Mouse (Mus musculus) embryonic stem cell, embryonic (primary cell): ENCODE measurements around the gene Pex26.

Experiments used
- CTCF ChIA-PET, 4 experiments: fragments of 300-600 bp in 2 of 4; fragments of 350-600 bp in 2 of 4; sonication (Branson Sonifier 250); formaldehyde crosslinking; loops; one replicate each; lab custom pipeline; 2022; ENCODE audit warnings: inconsistent platforms in 2 of 4; lab: Charles Lee
- POLR2A ChIA-PET, 4 experiments: fragments of 300-600 bp in 2 of 4; fragments of 350-600 bp in 2 of 4; sonication (Branson Sonifier 250); formaldehyde crosslinking; loops; one replicate each; lab custom pipeline; 2022; ENCODE audit warnings: antibody characterized with exemption in 4 of 4, inconsistent platforms in 1 of 4; lab: Charles Lee

The Pex26 gene

GRCm38 (mm10) chr6:121179846-121180245 is 3.6 kb upstream of the Pex26 start:
- POLR2A ChIA-PET: interaction anchor here in 1 of 4 experiments (0.7 kb wide), 1 partner anchor 68 kb away, joined by 3 read pairs; no protein-coding TSS in a partner anchor
- CTCF ChIA-PET: interaction anchor here in 3 of 4 experiments (0.6 to 2.1 kb wide), 4 partner anchors 11 to 357 kb away, joined by 3 to 6 read pairs (median 4); partner anchors contain the start of gene Atp6v1e1 (in 1 of the 3)

- CTCF ChIA-PET: interaction anchor here (0.5 to 2.9 kb wide), 39 partner anchors 9 to 580 kb away, joined by 3 to 32 read pairs (median 4); partner anchors contain the start of genes Mical3 (in 3 of the 4), Tuba8 (in 1 of the 4) and Usp18 (in 1 of the 4)
- POLR2A ChIA-PET: interaction anchor here in 3 of 4 experiments (0.6 to 3.1 kb wide), 28 partner anchors 9 to 1156 kb away, joined by 3 to 39 read pairs (median 4); partner anchors contain the start of genes Atp6v1e1 (in 1 of the 3), Bid (in 1 of the 3), Mical3 (in 1 of the 3) and Phc1 (in 1 of the 3)
These were observed 1.0 kb downstream of the Pex26 start for GRCm38 (mm10) chr6:121184198-121185140.

GRCm38 (mm10) chr6:121185232-121185631 is 1.8 kb downstream of the Pex26 start:
- ChIA-PET CTCF (interaction anchor here (0.5 to 2.9 kb wide), 27 partner anchors 9 to 472 kb away, joined by 3 to 32 read pairs (median 4); partner anchors contain the start of genes Mical3 (in 3 of the 4), Tuba8 (in 1 of the 4) and Usp18 (in 1 of the 4)), POLR2A (interaction anchor here (0.6 to 3.1 kb wide), 15 partner anchors 8 to 181 kb away, joined by 3 to 39 read pairs (median 3); partner anchors contain the start of gene Mical3 (in 1 of the 4))

DNA sequence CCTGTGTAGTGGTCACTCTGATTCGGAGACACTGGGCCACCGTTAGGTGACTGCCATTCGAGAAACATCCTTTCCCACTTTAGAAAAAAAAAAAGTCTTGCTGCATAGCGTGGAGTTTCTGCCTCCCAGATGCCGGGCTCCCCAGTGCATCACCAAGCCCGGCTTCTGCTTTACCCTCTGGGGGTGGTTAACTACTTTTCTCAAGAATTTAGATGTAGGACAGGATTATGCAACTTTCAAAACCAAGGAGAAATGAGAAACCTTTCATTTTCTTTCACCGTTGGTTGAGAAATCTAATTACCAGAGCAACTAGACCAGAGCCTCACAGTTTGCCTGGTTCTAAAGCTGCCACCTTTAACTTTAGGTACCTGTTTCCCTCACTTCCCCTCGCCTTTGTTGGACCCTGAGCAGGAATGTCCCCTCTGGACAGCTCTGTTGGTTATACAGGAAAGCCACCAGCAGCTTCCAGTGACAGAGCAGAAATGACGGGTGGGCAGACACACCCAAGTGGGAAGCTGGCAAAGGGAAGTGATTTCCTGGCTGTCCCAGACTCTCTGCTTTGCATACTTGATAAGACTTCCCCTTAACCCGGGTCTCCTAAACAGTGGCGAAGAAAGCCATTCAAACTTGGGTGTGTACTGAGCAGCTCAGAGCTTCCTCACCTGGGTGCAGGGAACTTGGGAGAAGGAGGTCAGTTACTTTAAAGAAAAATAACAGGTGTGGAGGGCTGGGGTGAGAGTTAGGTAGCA is 8.0 kb downstream of the Pex26 start:
- POLR2A ChIA-PET: interaction anchor here in 1 of 4 experiments (1.0 to 3.7 kb wide), 4 partner anchors 7 to 295 kb away, joined by 3 to 31 read pairs (median 6); partner anchors contain the start of gene Pex26
- CTCF ChIA-PET: interaction anchor here in 1 of 4 experiments (0.8 kb wide), 1 partner anchor 288 kb away, joined by 3 read pairs; no protein-coding TSS in a partner anchor

GRCm38 (mm10) chr6:121194061-121194955 is 10.8 kb downstream of the Pex26 start:
- ChIA-PET CTCF (interaction anchor here in 3 of 4 experiments (0.6 to 2.7 kb wide), 9 partner anchors 10 to 1354 kb away, joined by 3 to 32 read pairs (median 3); partner anchors contain the start of gene Pex26 (in 2 of the 3)), POLR2A (interaction anchor here in 3 of 4 experiments (0.6 to 4.0 kb wide), 48 partner anchors 8 to 1415 kb away, joined by 3 to 39 read pairs (median 4); partner anchors contain the start of genes Tuba8 (in 3 of the 3), Pex26 (in 2 of the 3) and Mical3 (in 1 of the 3))

GRCm38 (mm10) chr6:121194956-121195731 is 11.7 kb downstream of the Pex26 start:
- ChIA-PET POLR2A (interaction anchor here in 3 of 4 experiments (0.5 to 4.0 kb wide), 29 partner anchors 8 to 1571 kb away, joined by 3 to 39 read pairs (median 3); partner anchors contain the start of genes Pex26 (in 2 of the 3), Mical3 (in 1 of the 3) and Tuba8 (in 1 of the 3)), CTCF (interaction anchor here in 3 of 4 experiments (0.5 to 2.7 kb wide), 8 partner anchors 11 to 1353 kb away, joined by 3 to 32 read pairs (median 3); partner anchors contain the start of genes Pex26 (in 2 of the 3) and Bcl2l13 (in 1 of the 3))

- CTCF ChIA-PET: interaction anchor here in 1 of 4 experiments (0.6 kb wide), 1 partner anchor 146 kb away, joined by 3 read pairs; no protein-coding TSS in a partner anchor
- POLR2A ChIA-PET: interaction anchor here in 2 of 4 experiments (0.7 to 1.3 kb wide), 2 partner anchors 13 to 30 kb away, joined by 3 read pairs; no protein-coding TSS in a partner anchor
These were observed 14.4 kb downstream of the Pex26 start for GRCm38 (mm10) chr6:121197807-121198365.

DNA sequence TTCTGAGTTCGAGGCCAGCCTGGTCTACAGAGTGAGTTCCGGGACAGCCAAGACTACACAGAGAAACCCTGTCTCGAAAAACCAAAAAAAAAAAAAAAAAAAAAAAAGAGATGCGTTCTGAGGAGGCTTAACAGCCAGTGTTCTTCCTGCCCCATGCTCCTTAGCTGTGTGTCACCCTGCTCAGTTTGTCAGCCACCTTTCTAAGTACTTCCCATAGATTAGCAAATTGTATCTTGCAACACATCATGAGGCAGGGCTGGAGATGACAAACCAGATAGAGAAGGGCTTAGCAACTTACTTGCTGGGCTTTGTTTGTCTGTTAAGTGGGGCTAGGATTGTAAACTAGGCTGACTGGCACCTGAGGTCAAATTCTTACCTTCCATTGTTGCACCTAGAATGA is 17.0 kb downstream of the Pex26 start:
- CTCF ChIA-PET: interaction anchor here in 2 of 4 experiments (0.6 to 1.3 kb wide), 3 partner anchors 44 to 142 kb away, joined by 3 to 4 read pairs (median 3); partner anchors contain the start of genes Mical3 (in 1 of the 2) and Slc6a12 (in 1 of the 2)
- POLR2A ChIA-PET: interaction anchor here in 3 of 4 experiments (0.6 to 1.7 kb wide), 6 partner anchors 10 to 178 kb away, joined by 3 to 8 read pairs (median 4); partner anchors contain the start of genes Pex26 (in 1 of the 3) and Tuba8 (in 1 of the 3)

DNA sequence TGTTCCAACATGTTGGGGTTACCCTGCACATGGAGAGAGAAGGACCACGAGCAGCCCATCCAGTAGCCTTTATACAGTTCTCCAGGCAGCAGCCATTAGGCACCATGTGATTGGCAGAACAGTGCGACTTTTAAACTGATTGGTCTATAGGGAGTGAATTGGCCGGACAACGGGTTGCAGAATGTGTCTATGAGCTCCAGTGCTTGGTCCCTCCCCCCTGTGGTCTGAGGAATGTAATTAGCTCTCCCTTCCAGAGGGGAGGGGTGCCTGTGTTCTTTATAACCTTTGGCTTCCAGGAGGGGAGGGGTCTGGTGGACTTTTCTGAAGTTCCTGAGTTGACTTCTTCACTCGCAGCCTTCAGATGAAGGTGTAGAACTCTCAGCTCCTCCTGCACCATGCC is 18.6 kb downstream of the Pex26 start:
- ChIA-PET POLR2A (interaction anchor here in 3 of 4 experiments (0.6 to 2.8 kb wide), 8 partner anchors 8 to 954 kb away, joined by 3 to 13 read pairs (median 4); partner anchors contain the start of gene Tuba8 (in 2 of the 3)), CTCF (interaction anchor here in 3 of 4 experiments (0.6 to 1.9 kb wide), 4 partner anchors 18 to 359 kb away, joined by 3 to 6 read pairs (median 3); no protein-coding TSS in a partner anchor)

GRCm38 (mm10) chr6:121206481-121206880 is 23.0 kb downstream of the Pex26 start:
- ChIA-PET POLR2A (no interaction called here), CTCF (no interaction called here)

DNA sequence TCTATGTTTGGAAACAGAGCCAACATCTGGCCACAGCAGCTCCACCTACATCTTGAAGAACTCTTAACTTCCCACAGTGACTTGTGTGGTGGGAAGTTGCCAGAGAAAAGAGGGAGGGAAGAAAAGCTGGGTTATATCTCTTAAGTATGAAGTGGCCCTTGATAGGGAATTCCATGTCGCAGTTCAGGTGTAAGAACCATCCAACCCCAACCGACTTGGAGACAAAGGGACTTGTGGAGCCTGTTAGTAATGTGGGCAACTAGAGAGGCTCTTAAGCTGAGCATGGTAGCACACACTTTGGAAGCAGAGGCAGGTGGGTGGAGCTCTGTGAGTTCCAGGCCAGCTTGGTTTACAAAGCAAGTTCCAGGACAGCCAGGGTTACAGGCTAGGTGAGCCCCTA is 26.1 kb downstream of the Pex26 start:
- POLR2A ChIA-PET: interaction anchor here in 2 of 4 experiments (0.6 to 2.6 kb wide), 4 partner anchors 9 to 16 kb away, joined by 3 to 8 read pairs (median 4); no protein-coding TSS in a partner anchor
- CTCF ChIA-PET: interaction anchor here in 1 of 4 experiments (0.8 kb wide), 1 partner anchor 25 kb away, joined by 7 read pairs; no protein-coding TSS in a partner anchor

- ChIA-PET POLR2A (interaction anchor here (0.6 to 2.6 kb wide), 15 partner anchors 8 to 1264 kb away, joined by 3 to 23 read pairs (median 4); partner anchors contain the start of genes Pex26 (in 2 of the 4), Atp6v1e1 (in 1 of the 4) and Phc1 (in 1 of the 4)), CTCF (interaction anchor here in 2 of 4 experiments (0.8 to 1.1 kb wide), 3 partner anchors 24 to 26 kb away, joined by 3 to 7 read pairs (median 3); no protein-coding TSS in a partner anchor)
These were observed 26.9 kb downstream of the Pex26 start, which contains the start of gene Tuba8 for GRCm38 (mm10) chr6:121210149-121210925. TSS of gene Tuba8 (plus strand) at chr6:121210696.

DNA sequence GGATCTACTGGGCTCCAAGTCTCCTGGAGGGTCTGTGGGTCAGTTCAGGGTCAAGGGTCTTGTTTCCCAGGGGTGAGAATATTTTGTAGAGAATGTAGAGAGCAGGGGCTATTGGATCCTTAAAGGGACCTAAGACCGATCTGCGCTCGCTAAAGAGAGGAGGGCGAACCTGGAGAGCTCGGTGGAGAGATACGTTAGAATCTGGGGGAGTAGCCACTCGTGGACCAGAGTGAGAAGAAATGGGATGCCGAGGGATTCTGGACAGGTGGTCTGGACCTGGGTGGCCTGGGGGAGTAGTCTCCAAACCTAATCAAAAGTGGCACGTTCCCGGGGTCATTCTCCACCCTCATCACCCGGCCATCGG is 27.4 kb downstream of the Pex26 start:
- ChIA-PET CTCF (interaction anchor here in 2 of 4 experiments (0.5 to 1.1 kb wide), 4 partner anchors 24 to 263 kb away, joined by 3 read pairs; no protein-coding TSS in a partner anchor), POLR2A (interaction anchor here (0.6 to 2.6 kb wide), 15 partner anchors 8 to 388 kb away, joined by 3 to 23 read pairs (median 5); partner anchors contain the start of genes Pex26 (in 2 of the 4) and Atp6v1e1 (in 1 of the 4))
